Mouse (Mus musculus) lung, postnatal 0 days (tissue): ENCODE measurements at regions not wholly inside any gene's neighbourhood (a gene's known extent, or its start where the extent isn't known, plus 50 kb on each side); places are given as distances from the start of the nearest gene placed in this dataset.

Source experiments
- ATAC-seq: fragments of 200-750 bp; cut with Nextera tagmentation; 2 replicates; pipeline ENCODE4 v1.8.0; 2017; ENCODE audit warnings: moderate library complexity
- DNase-seq: peaks from one replicate; pipeline ENCODE4 v3.0.0-alpha.2; 2016; ENCODE audit warnings: low spot score
- H3K27ac ChIP-seq: fragments of 300-500 bp; sonication (generic); 2 replicates; pipeline ENCODE4 v1.5.1; 2014; ENCODE audit warnings: antibody characterized with exemption, mild to moderate bottlenecking, low read length, mixed read lengths
- H3K27me3 ChIP-seq: fragments of 300-500 bp; sonication (generic); replicated peaks from 2 replicates; pipeline ENCODE4 v1.6.1; 2014; ENCODE audit warnings: low read length, mixed read lengths; ENCODE audit not compliant: insufficient read depth
- H3K36me3 ChIP-seq: fragments of 300-500 bp; sonication (generic); 2 replicates; pipeline ENCODE4 v1.6.1; 2014; ENCODE audit warnings: low read length, mixed read lengths; ENCODE audit not compliant: insufficient read depth
- H3K4me1 ChIP-seq: fragments of 300-500 bp; sonication (generic); 2 replicates; pipeline ENCODE4 v1.6.1; 2014; ENCODE audit warnings: antibody characterized with exemption, low read depth, low read length, mixed read lengths; ENCODE audit not compliant: insufficient read depth
- H3K4me2 ChIP-seq: fragments of 300-500 bp; sonication (generic); replicated peaks from 2 replicates; pipeline ENCODE4 v1.6.1; 2014; ENCODE audit warnings: low read depth, mild to moderate bottlenecking, low read length, moderate library complexity, mixed read lengths
- H3K4me3 ChIP-seq: fragments of 300-500 bp; sonication (generic); 2 replicates; pipeline ENCODE4 v1.5.1; 2014; ENCODE audit warnings: low read depth, low read length
- H3K9ac ChIP-seq: fragments of 300-500 bp; sonication (generic); replicated peaks from 2 replicates; pipeline ENCODE4 v1.6.1; 2014; ENCODE audit warnings: low read depth, mild to moderate bottlenecking
- H3K9me3 ChIP-seq: fragments of 300-500 bp; sonication (generic); 2 replicates; pipeline ENCODE4 v1.6.1; 2016; ENCODE audit warnings: low read length, mixed read lengths
- CTCF ChIP-seq: IDR thresholded peaks from 2 replicates; pipeline ENCODE4 v1.5.1; 2016; ENCODE audit warnings: antibody characterized with exemption, mild to moderate bottlenecking
- EP300 ChIP-seq: IDR thresholded peaks from 2 replicates; pipeline ENCODE4 v1.6.1; 2016; ENCODE audit warnings: antibody characterized with exemption, mild to moderate bottlenecking, control low read depth
- WGBS: fragments of 180-500 bp; shearing (Covaris S2); extraction: QIAGEN DNeasy Blood & Tissue Kit; methylation state at CpG from one replicate; pipeline ENCODE4 v1.1.7; 2014; 5-methylcytosine and 5-hydroxymethylcytosine counted together

DNA sequence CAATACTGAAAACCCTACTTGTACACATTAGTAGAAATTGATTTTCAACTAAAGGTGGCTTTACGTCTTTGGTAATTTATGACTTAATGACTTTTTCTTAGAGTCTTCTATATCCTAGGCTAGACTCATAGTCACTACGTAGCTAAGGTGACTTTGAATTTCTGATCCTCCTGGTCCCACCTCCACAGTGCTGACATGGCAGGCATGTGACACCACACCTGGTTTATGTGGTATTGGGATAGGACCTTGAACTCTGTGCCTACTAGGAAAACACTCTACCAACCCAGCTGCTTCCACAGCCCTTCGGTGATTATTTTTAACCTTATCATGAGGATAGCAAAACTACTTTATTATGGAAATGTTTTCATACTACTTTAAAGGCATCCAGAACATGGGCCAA lies 51.5 kb upstream of the D7Ertd443e start:
- H3K4me1 ChIP-seq, result no peaks in the 10 kb centered on the region
- H3K27me3 ChIP-seq, result no peaks in the 10 kb centered on the region
- no peak overlapping the region for H3K4me2 ChIP-seq
- H3K9me3 ChIP-seq, result no peaks in the 10 kb centered on the region
- TF ChIP-seq EP300, result no peak
- no peak for TF ChIP-seq CTCF
- H3K36me3 ChIP-seq, result no peaks in the 10 kb centered on the region
- no peak for DNase-seq
- no peak overlapping the region for H3K4me3 ChIP-seq
- no peak overlapping the region for H3K27ac ChIP-seq
- H3K9ac ChIP-seq, result no peak overlapping the region
- 91% methylated on average over 3 of the region's 3 CpGs for WGBS
- no peak for ATAC-seq

DNA sequence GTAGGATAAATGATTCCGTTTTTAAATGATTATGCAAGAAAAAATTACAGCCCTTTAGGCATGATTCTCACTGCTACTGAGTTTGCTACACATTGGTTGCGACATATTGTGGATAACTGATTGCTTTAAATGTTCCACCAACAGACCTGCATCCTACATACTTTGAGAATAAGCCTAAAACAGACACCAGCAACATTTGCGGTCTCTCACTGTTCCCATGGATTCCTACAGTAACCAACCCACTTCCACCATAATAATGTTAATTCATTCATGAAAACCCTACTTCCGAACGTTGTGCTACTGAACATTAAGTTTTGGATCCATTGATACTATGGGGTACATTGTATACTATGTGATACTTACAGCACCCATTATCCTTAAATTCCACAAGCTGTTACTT lies 53.8 kb upstream of the D7Ertd443e start:
- no peak overlapping the region for H3K9ac ChIP-seq
- H3K27me3 ChIP-seq, result no peaks in the 10 kb centered on the region
- 90% methylated on average over 5 of the region's 5 CpGs for WGBS

DNA sequence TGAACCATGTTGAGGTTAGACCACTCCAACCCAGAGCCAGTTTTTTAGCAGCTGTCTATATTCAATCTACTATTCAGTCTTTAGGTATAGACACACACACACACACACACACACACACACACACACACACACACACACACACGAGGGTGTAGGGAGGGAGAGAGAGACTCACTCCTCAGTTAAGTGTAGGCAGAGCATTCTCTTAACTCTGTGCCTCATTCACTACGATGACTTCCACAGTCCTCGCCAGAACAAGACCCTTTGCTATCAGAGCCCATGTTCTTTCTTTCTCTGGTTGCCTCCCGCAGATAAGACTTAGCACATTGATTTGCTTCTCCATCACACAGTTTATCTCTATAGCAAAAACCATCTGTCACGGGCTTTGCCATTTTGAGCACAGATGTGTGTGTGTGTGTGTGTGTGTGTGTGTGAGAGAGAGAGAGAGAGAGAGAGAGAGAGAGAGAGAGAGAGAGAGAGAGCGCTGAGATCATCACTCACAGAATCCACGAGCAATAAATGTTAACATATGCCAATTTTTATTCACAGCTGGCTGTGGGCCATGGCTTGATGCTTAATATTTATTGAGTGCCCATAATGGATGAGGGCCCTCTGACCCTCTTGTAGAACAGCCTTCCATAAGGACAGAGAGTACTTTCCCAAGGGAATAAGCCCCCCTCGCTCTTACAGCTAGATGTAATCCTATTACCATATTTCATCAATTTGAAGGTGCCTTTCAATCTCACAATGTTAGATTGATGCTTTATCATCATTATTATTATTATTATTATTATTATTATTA lies 59.7 kb upstream of the D7Ertd443e start:
- Histone ChIP-seq H3K4me3 (no peak overlapping the region), H3K4me2 (no peak overlapping the region), H3K9ac (no peak overlapping the region), H3K9me3 (no peaks in the 10 kb centered on the region), H3K27me3 (no peaks in the 10 kb centered on the region), H3K27ac (no peak overlapping the region), H3K36me3 (no peaks in the 10 kb centered on the region), H3K4me1 (no peaks in the 10 kb centered on the region)
- DNase-seq (no peak), ATAC-seq (no peak)
- no peak for TF ChIP-seq CTCF
- no peak for TF ChIP-seq EP300
- 48% methylated on average over 7 of the region's 8 CpGs for WGBS

More for the DNA sequence above, 53.8 kb upstream of the D7Ertd443e start:
- ATAC-seq (no peak), DNase-seq (no peak)
- H3K9me3 ChIP-seq, result no peaks in the 10 kb centered on the region
- H3K4me1 ChIP-seq, result no peaks in the 10 kb centered on the region
- TF ChIP-seq CTCF (no peak), EP300 (no peak)
- no peak overlapping the region for H3K4me2 ChIP-seq
- H3K27ac ChIP-seq, result no peak overlapping the region
- no peaks in the 10 kb centered on the region for H3K36me3 ChIP-seq
- no peak overlapping the region for H3K4me3 ChIP-seq

DNA sequence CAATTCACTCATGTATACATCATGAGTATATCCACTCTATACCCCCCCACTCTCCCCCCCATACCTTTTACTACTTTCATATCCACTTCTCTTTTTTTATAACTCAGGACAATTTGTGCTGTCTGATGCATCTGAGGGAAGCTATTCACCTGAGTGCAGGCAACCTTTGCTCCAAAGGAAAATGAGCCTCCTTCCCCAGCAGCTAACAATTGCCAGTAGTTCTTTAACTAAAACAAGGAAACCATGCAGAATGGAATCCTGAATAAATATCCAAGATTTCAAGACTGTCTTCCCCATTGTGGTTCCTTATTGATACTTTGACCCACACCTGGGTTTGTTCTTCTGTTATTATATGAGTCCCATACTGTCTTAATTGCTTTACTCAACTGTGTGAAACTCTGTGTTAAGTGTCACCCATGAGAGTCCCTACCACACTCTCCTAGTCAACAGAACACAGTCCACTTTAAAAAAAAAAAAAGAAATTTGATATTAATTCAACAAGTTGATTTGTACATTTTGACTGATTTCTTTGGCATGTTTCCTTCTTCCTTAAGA lies 62.3 kb upstream of the D7Ertd443e start:
- H3K4me2 ChIP-seq, result no peak overlapping the region
- H3K27me3 ChIP-seq, result no peaks in the 10 kb centered on the region
- H3K4me1 ChIP-seq, result no peaks in the 10 kb centered on the region
- DNase-seq (no peak), ATAC-seq (no peak)
- no peaks in the 10 kb centered on the region for H3K9me3 ChIP-seq
- no peak overlapping the region for H3K4me3 ChIP-seq
- no peak overlapping the region for H3K27ac ChIP-seq
- H3K9ac ChIP-seq, result no peak overlapping the region
- no peak for TF ChIP-seq EP300
- TF ChIP-seq CTCF, result no peak
- H3K36me3 ChIP-seq, result no peaks in the 10 kb centered on the region

DNA sequence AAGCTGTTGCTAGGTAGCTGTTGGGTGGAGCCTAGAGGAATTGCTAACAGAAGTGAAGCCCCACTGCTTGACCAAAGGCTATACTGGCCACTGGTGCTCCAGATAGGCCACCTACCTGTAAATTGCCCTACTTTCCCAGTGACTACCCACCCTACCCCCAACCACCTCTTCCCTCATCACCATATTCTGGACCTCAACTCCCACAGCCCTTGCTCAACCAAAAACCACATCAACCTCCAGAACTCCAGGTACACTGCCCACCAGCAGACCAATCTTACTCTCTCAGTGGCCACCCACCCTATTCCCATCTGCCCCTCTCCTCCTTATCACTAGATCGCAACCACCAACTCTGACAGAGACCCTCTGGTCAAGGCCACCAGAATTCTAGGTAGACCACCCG lies 63.4 kb upstream of the D7Ertd443e start:
- TF ChIP-seq EP300 (no peak), CTCF (no peak)
- H3K4me2 ChIP-seq, result no peak overlapping the region
- H3K27me3 ChIP-seq, result no peaks in the 10 kb centered on the region
- 81% methylated on average over 2 of the region's 2 CpGs for WGBS
- no peak overlapping the region for H3K27ac ChIP-seq
- no peak for DNase-seq
- ATAC-seq, result no peak
- no peaks in the 10 kb centered on the region for H3K4me1 ChIP-seq
- no peaks in the 10 kb centered on the region for H3K36me3 ChIP-seq
- H3K9me3 ChIP-seq, result no peaks in the 10 kb centered on the region
- no peak overlapping the region for H3K4me3 ChIP-seq
- no peak overlapping the region for H3K9ac ChIP-seq

DNA sequence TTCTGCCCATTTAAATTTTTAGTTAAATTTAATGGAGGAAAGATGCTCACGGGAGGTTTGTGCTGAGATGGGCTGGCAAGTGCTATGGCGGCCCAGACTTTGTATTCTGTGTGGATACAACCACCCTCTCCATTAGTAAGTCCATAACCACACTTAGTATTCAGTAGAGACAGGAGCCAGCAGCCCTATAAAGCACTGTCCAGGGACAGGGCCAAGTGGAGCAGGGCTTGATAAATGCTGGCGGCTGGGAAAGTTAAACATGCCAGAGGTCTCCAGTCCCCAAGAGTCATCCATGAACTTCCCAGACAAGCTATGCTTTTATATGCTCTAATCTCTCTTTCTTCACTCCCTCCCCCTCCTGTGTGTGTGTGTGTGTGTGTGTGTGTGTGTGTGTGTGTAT lies 77.2 kb upstream of the D7Ertd443e start:
- Histone ChIP-seq H3K36me3 (no peaks in the 10 kb centered on the region), H3K9me3 (no peaks in the 10 kb centered on the region), H3K4me2 (no peak overlapping the region), H3K9ac (no peak overlapping the region), H3K4me1 (no peaks in the 10 kb centered on the region), H3K4me3 (no peak overlapping the region), H3K27ac (no peak overlapping the region), H3K27me3 (no peaks in the 10 kb centered on the region)
- ATAC-seq (no peak), DNase-seq (no peak)
- 67% methylated on average over 3 of the region's 3 CpGs for WGBS
- TF ChIP-seq CTCF, result no peak
- TF ChIP-seq EP300, result no peak
